Mouse (Mus musculus) spleen, adult 2 months (tissue): ENCODE results near the gene Mcub. TPM values are rescaled to one million over a fixed set of nuclear protein-coding genes. Genes with fewer than 3 reads are reported as not detected.

Experiments
- DNase-seq, 2 experiments: peaks; one replicate each; pipeline versions ENCODE4 v3.0.0 to v3.0.0-alpha.2; 2012 to 2021; ENCODE audit warnings: low spot score in 2 of 2, low read depth in 1 of 2
- H3K27ac ChIP-seq: fragments of 200-500 bp; 2 replicates; pipeline ENCODE4 v1.5.1; 2012; ENCODE audit warnings: low read length, inconsistent platforms; ENCODE audit not compliant: insufficient read depth
- H3K27me3 ChIP-seq: fragments of 200-500 bp; 2 replicates; pipeline ENCODE4 v1.6.1; 2012; ENCODE audit warnings: mild to moderate bottlenecking, moderate library complexity, low read length, inconsistent platforms; ENCODE audit not compliant: control insufficient read depth, insufficient read depth
- H3K36me3 ChIP-seq: fragments of 200-500 bp; 2 replicates; pipeline ENCODE4 v1.6.1; 2012; ENCODE audit warnings: mild to moderate bottlenecking, low read length, inconsistent platforms; ENCODE audit not compliant: control insufficient read depth, insufficient read depth
- H3K4me1 ChIP-seq: fragments of 200-500 bp; 2 replicates; pipeline ENCODE4 v1.6.1; 2011; ENCODE audit warnings: inconsistent platforms; ENCODE audit not compliant: control insufficient read depth, insufficient read depth, insufficient read length
- H3K4me3 ChIP-seq: fragments of 200-500 bp; 2 replicates; pipeline ENCODE4 v1.5.1; 2011; ENCODE audit warnings: mild to moderate bottlenecking, inconsistent platforms; ENCODE audit not compliant: insufficient read depth, insufficient read length; ENCODE audit errors: extremely low read depth
- CTCF ChIP-seq: fragments of 200-500 bp; IDR thresholded peaks from 2 replicates; pipeline ENCODE4 v1.5.1; 2011; ENCODE audit warnings: mild to moderate bottlenecking, inconsistent platforms; ENCODE audit not compliant: insufficient read depth, insufficient read length, insufficient replicate concordance; ENCODE audit errors: extremely low read depth
- POLR2A ChIP-seq: fragments of 200-500 bp; IDR thresholded peaks from 2 replicates; pipeline ENCODE4 v1.6.1; 2011; ENCODE audit warnings: low read depth, low read length, inconsistent platforms
- WGBS: fragments of 180-500 bp; shearing (Covaris S2); methylation state at CpG from one replicate; pipeline ENCODE4 v1.1.7; 2018; 5-methylcytosine and 5-hydroxymethylcytosine counted together
- polyA plus RNA-seq: library from polyadenylated mRNA; depleted of rRNA; stranded (reverse); fragments of >200 nt; gene quantifications from 2 replicates; pipeline ENCODE4 v1.2.3, GENCODE M21; 2012

Mcub gene
- polyA plus RNA-seq, 1 experiment = 3.2 TPM

GRCm38 (mm10) chr3:129978716-129979115 lies 8.7 kb upstream of the Mcub start:
- peaks cover 9% of the 10 kb centered on the region for H3K36me3 ChIP-seq
- H3K4me3 ChIP-seq = no peak overlapping the region
- H3K4me1 ChIP-seq = no peaks in the 10 kb centered on the region
- no peak for DNase-seq
- no peak overlapping the region for H3K27ac ChIP-seq
- TF ChIP-seq CTCF = no peak
- no peak for TF ChIP-seq POLR2A
- no peaks in the 10 kb centered on the region for H3K27me3 ChIP-seq
- WGBS = 92% methylated on average over 9 of the region's 9 CpGs

- Histone ChIP-seq H3K4me3 (no peak overlapping the region), H3K27ac (no peak overlapping the region), H3K36me3 (no peaks in the 10 kb centered on the region), H3K27me3 (no peaks in the 10 kb centered on the region), H3K4me1 (no peaks in the 10 kb centered on the region)
- DNase-seq = no peak
- TF ChIP-seq CTCF = no peak
- TF ChIP-seq POLR2A = no peak
- WGBS = 88% methylated on average over 5 of the region's 5 CpGs
Measured at GRCm38 (mm10) chr3:129976317-129976716, 6.3 kb upstream of the Mcub start.

GRCm38 (mm10) chr3:129970529-129971515 lies 816 bp upstream of the Mcub start:
- H3K27ac ChIP-seq = no peak overlapping the region
- TF ChIP-seq POLR2A (no peak), CTCF (no peak)
- peaks cover 9% of the 10 kb centered on the region for H3K27me3 ChIP-seq
- no peak for DNase-seq
- peak overlapping the region; percentile 72; the same call in 1 of the 2 replicates for H3K4me3 ChIP-seq
- 29% methylated on average over 19 of the region's 19 CpGs for WGBS
- H3K36me3 ChIP-seq = no peaks in the 10 kb centered on the region
- H3K4me1 ChIP-seq = peaks cover 11% of the 10 kb centered on the region

- Histone ChIP-seq H3K36me3 (no peaks in the 10 kb centered on the region), H3K27me3 (peaks cover 9% of the 10 kb centered on the region), H3K27ac (no peak overlapping the region), H3K4me3 (peak overlapping the region; percentile 72), H3K4me1 (peaks cover 11% of the 10 kb centered on the region)
- 31% methylated on average over 10 of the region's 10 CpGs for WGBS
- no peak for DNase-seq
- no peak for TF ChIP-seq CTCF
- TF ChIP-seq POLR2A = no peak
Measured at GRCm38 (mm10) chr3:129969031-129969430, 975 bp downstream of the Mcub start.

GRCm38 (mm10) chr3:129967874-129968273 lies 2.1 kb downstream of the Mcub start:
- no peak overlapping the region for H3K4me3 ChIP-seq
- peaks cover 9% of the 10 kb centered on the region for H3K27me3 ChIP-seq
- no peak overlapping the region for H3K27ac ChIP-seq
- TF ChIP-seq CTCF (no peak), POLR2A (no peak)
- H3K36me3 ChIP-seq = no peaks in the 10 kb centered on the region
- DNase-seq = no peak
- peaks cover 11% of the 10 kb centered on the region for H3K4me1 ChIP-seq
- whole genome bisulfite sequencing = 89% methylated on average over 9 of the region's 9 CpGs

- WGBS = 94% methylated on average over 8 of the region's 8 CpGs
- DNase-seq = no peak
- no peak overlapping the region for H3K4me3 ChIP-seq
- peaks cover 4% of the 10 kb centered on the region for H3K27me3 ChIP-seq
- no peak overlapping the region for H3K27ac ChIP-seq
- peaks cover 6% of the 10 kb centered on the region for H3K4me1 ChIP-seq
- H3K36me3 ChIP-seq = no peaks in the 10 kb centered on the region
- TF ChIP-seq POLR2A = no peak
- no peak for TF ChIP-seq CTCF
Measured at GRCm38 (mm10) chr3:129964681-129965080, 5.3 kb downstream of the Mcub start.

- DNase-seq = no peak
- Histone ChIP-seq H3K27ac (no peak overlapping the region), H3K4me1 (no peaks in the 10 kb centered on the region), H3K4me3 (no peak overlapping the region), H3K27me3 (no peaks in the 10 kb centered on the region), H3K36me3 (no peaks in the 10 kb centered on the region)
- no peak for TF ChIP-seq POLR2A
- TF ChIP-seq CTCF = no peak
- 87% methylated on average over 8 of the region's 8 CpGs for whole genome bisulfite sequencing
Measured at GRCm38 (mm10) chr3:129962533-129962932, 7.5 kb downstream of the Mcub start.
